Mouse (Mus musculus): ENCODE measurements at regions not wholly inside any gene's neighbourhood (a gene's known extent, or its start where the extent isn't known, plus 50 kb on each side); places are given as distances from the start of the nearest gene placed in this dataset.

DNA sequence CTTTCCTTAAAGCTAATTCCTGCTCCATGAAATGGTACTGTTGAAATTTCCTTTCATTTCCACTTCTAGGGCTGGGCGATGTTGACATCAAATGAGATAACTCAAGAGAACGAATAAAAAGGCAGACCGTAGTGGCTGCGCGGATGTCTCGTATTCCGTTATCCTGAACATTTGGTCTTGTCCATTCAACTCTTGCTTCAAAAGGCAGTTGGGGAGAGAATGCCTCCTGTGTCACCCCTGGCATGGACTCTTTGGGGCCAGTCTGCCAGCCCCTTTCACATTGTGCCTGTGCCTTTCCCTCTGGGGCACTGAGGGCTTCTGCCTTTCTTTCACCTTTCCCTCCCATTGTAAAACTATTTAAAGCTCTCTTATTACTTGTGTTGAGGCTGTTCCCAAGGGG, 152.0 kb upstream of the Lrfn2 start:
- ATAC-seq (replicated peaks; ENCODE audit: low read depth, poor library complexity, severe bottlenecking) = no peak

GRCm38 (mm10) chr17:48784417-48784816, 147.8 kb upstream of the Lrfn2 start:
- ATAC-seq (replicated peaks; ENCODE audit: low read depth, poor library complexity, severe bottlenecking) = no peak

- ATAC-seq (replicated peaks; ENCODE audit: low read depth, poor library complexity, severe bottlenecking) = no peak
Measured at GRCm38 (mm10) chr17:48786501-48786900, 145.7 kb upstream of the Lrfn2 start.

DNA sequence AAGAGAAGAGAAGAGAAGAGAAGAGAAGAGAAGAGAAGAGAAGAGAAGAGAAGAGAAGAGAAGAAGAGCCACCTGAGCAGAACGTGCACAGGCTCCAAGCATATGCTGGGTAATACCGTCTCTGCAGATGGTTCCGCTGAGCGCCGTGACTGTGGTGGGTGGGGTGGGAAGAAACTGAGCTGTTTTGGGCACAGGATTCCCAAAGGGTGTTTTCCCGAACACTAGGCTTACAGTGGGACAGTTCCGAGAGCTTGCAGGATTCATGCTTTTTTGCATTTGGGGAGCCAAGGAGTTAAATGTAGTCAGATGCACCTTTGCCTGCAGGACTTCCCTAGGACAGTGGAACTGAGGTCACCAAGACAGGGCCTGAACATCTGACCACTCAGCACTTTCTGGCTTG, 142.3 kb upstream of the Lrfn2 start:
- ATAC-seq (replicated peaks; ENCODE audit: low read depth, poor library complexity, severe bottlenecking) = no peak

- no peak for ATAC-seq (replicated peaks; ENCODE audit: low read depth, poor library complexity, severe bottlenecking)
Measured at GRCm38 (mm10) chr17:48790526-48790925, 141.7 kb upstream of the Lrfn2 start.

DNA sequence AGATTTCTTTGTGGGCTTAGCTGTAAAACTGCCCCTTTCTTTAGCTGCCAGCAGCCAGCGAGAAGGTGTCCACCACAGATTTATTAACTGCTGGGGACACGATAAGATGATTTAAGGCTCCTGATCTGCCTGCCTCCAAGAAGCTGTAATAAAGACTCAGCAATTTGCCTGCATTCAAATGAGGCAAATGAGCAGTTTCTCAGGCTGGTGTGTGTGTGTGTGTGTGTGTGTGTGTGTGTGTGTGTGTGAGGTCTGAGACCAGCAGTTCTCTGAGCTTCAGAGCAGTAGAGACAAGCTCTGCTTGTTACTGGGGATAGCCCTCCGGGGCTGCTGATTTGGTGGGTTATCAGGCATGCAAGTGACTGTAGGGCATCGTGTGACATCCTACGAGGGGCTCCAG, 139.2 kb upstream of the Lrfn2 start:
- ATAC-seq (replicated peaks; ENCODE audit: low read depth, poor library complexity, severe bottlenecking) = no peak

- ATAC-seq (replicated peaks; ENCODE audit: low read depth, poor library complexity, severe bottlenecking) = no peak
Measured at GRCm38 (mm10) chr17:48795773-48796172, 136.4 kb upstream of the Lrfn2 start.

DNA sequence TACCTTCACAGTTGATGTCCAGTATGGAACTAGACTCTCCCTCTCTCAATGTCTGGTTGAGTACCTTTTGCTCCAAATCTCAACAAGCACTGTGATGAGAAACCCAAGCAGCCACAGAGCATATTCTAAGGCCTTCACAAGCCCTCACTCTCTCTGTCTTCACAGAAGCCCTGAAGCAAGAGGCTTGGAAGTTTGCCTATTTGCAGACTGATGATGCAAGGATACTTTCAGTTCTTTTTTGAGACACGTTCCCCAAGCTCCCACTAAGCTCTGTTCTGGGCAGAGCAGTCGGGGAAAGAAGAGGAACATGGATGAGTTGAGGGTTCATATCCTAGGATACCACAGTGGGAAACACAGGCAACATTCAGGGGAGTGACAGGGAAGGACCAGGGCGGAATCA, 134.0 kb upstream of the Lrfn2 start:
- ATAC-seq (replicated peaks; ENCODE audit: low read depth, poor library complexity, severe bottlenecking) = no peak

- no peak for ATAC-seq (replicated peaks; ENCODE audit: low read depth, poor library complexity, severe bottlenecking)
Measured at GRCm38 (mm10) chr17:48802673-48803072, 129.5 kb upstream of the Lrfn2 start.

GRCm38 (mm10) chr17:48807905-48808304, 124.3 kb upstream of the Lrfn2 start:
- ATAC-seq (replicated peaks; ENCODE audit: low read depth, poor library complexity, severe bottlenecking) = no peak

- ATAC-seq (replicated peaks; ENCODE audit: low read depth, poor library complexity, severe bottlenecking) = no peak
Measured at GRCm38 (mm10) chr17:48814753-48815504, 117.2 kb upstream of the Lrfn2 start.

DNA sequence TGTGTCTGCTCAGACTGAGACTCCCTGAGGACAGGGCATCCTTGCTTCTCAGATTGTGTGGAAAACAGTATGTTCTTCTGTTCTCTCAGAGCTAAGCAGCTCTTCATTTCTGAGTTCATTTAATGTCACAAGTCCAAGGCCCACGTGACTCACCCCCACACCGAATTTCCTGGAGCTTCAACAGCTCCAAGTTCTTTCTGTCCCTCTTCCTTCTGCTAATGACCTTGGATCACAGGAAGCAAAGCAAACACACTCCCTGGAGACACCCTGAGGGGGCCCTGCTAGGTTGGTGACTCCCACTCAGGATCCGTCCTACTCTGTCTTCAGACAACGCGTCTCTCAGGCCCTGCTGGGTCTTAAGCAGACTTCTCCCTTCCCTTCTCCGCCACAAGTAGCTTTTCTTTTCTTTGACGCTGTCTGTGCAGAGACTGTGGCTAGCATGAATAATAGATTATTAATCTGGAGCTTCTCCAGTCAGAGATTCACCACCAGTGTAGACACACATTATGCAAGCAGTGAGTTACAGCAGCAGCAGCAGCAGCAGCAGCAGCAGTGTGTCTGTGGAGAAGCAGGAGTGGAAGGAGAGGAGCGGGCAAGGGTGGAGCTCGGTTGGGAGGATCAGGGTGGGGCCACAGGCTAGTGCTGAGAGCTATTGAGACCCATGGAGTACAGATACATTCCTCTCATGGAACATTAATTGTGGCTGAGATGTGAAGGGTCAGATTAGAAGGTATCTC, 115.4 kb upstream of the Lrfn2 start:
- no peak for ATAC-seq (replicated peaks; ENCODE audit: low read depth, poor library complexity, severe bottlenecking)

DNA sequence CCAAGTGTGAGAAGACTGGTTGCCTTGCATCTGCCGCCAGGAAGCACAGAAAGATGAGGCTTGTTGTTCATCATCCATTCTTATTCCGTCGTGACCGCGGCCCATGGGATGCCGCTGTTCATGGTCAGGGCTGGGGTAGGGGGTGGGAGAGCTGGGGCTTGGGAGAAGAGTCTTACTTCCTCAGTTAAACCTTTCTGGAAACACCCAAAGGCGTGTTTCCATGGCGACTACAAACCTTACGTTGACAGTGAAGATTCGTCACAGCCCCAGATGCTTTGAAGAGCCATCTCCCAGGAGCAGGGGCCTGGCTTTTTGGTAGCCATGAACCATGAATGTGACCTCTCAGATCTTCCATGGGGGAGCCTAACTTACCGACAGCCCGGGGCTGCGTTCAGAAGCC, 114.6 kb upstream of the Lrfn2 start:
- ATAC-seq (replicated peaks; ENCODE audit: low read depth, poor library complexity, severe bottlenecking) = no peak

DNA sequence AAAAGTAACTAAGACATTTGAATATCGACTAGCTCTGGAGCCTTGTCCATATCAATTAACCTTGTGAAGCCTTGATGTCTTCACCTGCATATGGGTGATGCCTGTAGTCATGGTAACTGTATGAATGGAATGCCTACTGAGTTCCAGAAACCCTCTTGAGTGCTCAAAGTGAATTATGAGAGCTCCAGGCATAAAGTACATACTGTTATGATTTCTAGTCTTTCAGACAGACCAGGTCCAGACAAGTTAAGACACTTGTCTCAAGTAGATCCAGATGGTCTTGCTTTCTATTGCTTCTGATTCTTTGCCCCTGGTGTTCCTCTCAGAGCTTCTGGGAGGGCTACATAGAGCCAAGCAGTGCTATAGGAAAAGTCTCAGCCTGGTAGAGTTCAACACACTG, 112.5 kb upstream of the Lrfn2 start:
- ATAC-seq (replicated peaks; ENCODE audit: low read depth, poor library complexity, severe bottlenecking) = no peak

- no peak for ATAC-seq (replicated peaks; ENCODE audit: low read depth, poor library complexity, severe bottlenecking)
Measured at GRCm38 (mm10) chr17:48822101-48822876, 109.9 kb upstream of the Lrfn2 start.

DNA sequence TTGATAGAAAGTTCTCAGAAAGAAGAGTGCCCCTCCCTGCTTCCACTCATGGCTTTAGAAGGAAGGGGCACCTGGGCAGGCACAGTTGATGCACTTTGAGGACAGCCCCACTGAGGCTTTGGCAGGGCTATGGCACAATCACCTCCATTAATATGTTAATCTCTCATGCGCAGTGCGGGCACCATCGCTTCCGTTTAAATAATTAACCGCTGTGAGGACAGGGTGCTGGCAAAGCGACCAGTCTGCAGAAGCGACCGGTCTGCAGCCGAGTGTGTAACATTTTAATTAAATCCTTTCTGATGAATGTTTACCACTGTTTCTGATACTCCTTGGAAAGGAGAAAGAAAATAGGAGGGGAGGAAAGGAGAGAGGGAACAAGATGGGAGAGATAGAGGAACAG, 108.3 kb upstream of the Lrfn2 start:
- ATAC-seq (replicated peaks; ENCODE audit: low read depth, poor library complexity, severe bottlenecking) = no peak

- ATAC-seq (replicated peaks; ENCODE audit: low read depth, poor library complexity, severe bottlenecking) = no peak
Measured at GRCm38 (mm10) chr17:48825212-48825913, 106.8 kb upstream of the Lrfn2 start.

- ATAC-seq (replicated peaks; ENCODE audit: low read depth, poor library complexity, severe bottlenecking) = no peak
Measured at GRCm38 (mm10) chr17:48838297-48838979, 93.7 kb upstream of the Lrfn2 start.

DNA sequence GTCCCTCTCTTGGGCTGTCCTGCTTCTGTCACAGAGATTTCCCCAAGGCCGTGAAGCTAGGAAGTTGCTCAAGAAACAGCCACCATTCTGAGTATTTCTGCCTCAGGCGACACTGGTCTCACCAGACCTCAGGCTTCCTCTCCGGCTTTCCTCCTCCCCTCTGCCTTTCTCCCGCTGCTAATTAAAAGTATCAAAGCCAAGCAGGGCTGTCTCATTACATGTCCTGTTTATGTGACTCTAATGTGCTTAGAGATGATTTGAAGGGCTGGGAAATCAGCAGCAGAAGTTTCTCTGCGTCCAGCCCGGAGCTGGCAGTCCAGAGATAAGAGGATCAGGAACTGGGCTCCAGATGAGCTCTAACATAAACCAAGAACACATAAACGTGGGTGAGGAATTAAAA, 84.3 kb upstream of the Lrfn2 start:
- no peak for ATAC-seq (replicated peaks; ENCODE audit: low read depth, poor library complexity, severe bottlenecking)

DNA sequence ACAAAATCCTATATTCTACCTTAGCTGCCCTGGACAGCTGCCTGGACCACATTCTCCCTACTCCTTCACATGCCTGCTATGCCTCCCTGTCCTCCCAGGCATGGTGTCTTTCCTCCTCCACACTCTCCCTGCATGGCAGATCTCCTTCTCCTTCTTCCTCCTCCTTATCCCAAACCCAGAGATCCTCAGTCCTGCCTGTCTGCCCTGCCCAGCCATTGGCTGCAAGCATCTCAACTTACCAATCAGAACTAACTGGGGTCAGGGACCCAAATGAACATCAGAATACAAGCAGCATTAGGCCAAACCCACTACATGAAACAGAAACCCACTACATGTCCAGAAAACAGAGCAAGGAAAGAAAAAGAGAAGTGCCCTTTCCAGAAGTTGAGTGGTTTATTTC, 81.3 kb upstream of the Lrfn2 start:
- no peak for ATAC-seq (replicated peaks; ENCODE audit: low read depth, poor library complexity, severe bottlenecking)
